ENCODE assay signal across 26 mouse cellular contexts in genomic region chr6:94540090-94540489, GRCm38 (mm10).
"Had no signal": no experiment of that assay in that cellular context is flagged by ENCODE, and none has a peak within 500 bp of the region (broad histone marks: within the 10 kb centered on the region; RNA-seq: fewer than 3 reads in every experiment).

No protein-coding gene starts in this region.

- H3K9ac ChIP-seq: embryonic facial prominence, embryonic 12.5 days; embryonic facial prominence, embryonic 13.5 days; embryonic facial prominence, embryonic 15.5 days; forebrain, embryonic 12.5 days; forebrain, embryonic 13.5 days; forebrain, embryonic 15.5 days; forebrain, postnatal 0 days had no signal

- H3K27ac ChIP-seq: embryonic facial prominence, embryonic 12.5 days; embryonic facial prominence, embryonic 13.5 days; embryonic facial prominence, embryonic 15.5 days; forebrain, embryonic 12.5 days; forebrain, embryonic 13.5 days; forebrain, embryonic 15.5 days; gastrocnemius, adult 2 months; heart, adult 2 months had no signal

- H3K9me3 ChIP-seq: embryonic facial prominence, embryonic 10.5 days; embryonic facial prominence, embryonic 12.5 days; embryonic facial prominence, embryonic 13.5 days; embryonic facial prominence, embryonic 15.5 days; forebrain, embryonic 10.5 days; forebrain, embryonic 12.5 days; forebrain, embryonic 13.5 days; forebrain, embryonic 15.5 days had no signal

- H3K27me3 ChIP-seq: embryonic facial prominence, embryonic 12.5 days; embryonic facial prominence, embryonic 13.5 days; embryonic facial prominence, embryonic 15.5 days; forebrain, embryonic 12.5 days; forebrain, embryonic 13.5 days; forebrain, embryonic 15.5 days had no signal

- H3K4me2 ChIP-seq: embryonic facial prominence, embryonic 12.5 days; embryonic facial prominence, embryonic 13.5 days; embryonic facial prominence, embryonic 15.5 days; forebrain, embryonic 12.5 days; forebrain, embryonic 13.5 days; forebrain, embryonic 15.5 days had no signal

- ATAC-seq: forebrain, embryonic 13.5 days; forebrain, embryonic 14.5 days; forebrain, embryonic 15.5 days; forebrain, embryonic 16.5 days; forebrain, postnatal 0 days had no signal

- H3K36me3 ChIP-seq: embryonic facial prominence, embryonic 10.5 days; embryonic facial prominence, embryonic 12.5 days; embryonic facial prominence, embryonic 13.5 days; embryonic facial prominence, embryonic 15.5 days; forebrain, embryonic 12.5 days; forebrain, embryonic 15.5 days had no signal

- DNase-seq: cerebellum, adult 8-10 months; cerebellum, adult 9-10 months; cerebellum, adult 9-11 months; cerebellum, postnatal 10 days; cerebellum, postnatal 14 days; cerebellum, postnatal 25 days; cerebellum, postnatal 36 days; embryo, embryonic 11 days; forebrain, postnatal 0 days; gastrocnemius, adult 2 months; gastrocnemius, postnatal 10 days; gastrocnemius, postnatal 14 days; gastrocnemius, postnatal 25 days; gastrocnemius, postnatal 36 days; heart, adult 2 months had no signal

- H3K4me3 ChIP-seq: embryonic facial prominence, embryonic 10.5 days; embryonic facial prominence, embryonic 12.5 days; embryonic facial prominence, embryonic 13.5 days; embryonic facial prominence, embryonic 15.5 days; erythroblast, embryonic 14.5 days; forebrain, embryonic 10.5 days; forebrain, embryonic 12.5 days; forebrain, embryonic 13.5 days; forebrain, embryonic 15.5 days; gastrocnemius, adult 2 months; heart, adult 2 months had no signal
